Mouse (Mus musculus) embryonic facial prominence, embryonic 14.5 days (tissue): ENCODE measurements around the gene Tmem9b. TPM values are rescaled to one million over a fixed set of nuclear protein-coding genes. Genes with fewer than 3 reads are reported as not detected.
A peak's percentile ranks its signal among the peaks of the same experiment; 100 is the strongest.

ENCODE experiments used
- ATAC-seq: fragments of 200-750 bp; cut with Nextera tagmentation; 2 replicates; pipeline ENCODE4 v1.8.0; 2017; ENCODE audit warnings: low read depth, moderate number of reproducible peaks, moderate TSS enrichment
- DNase-seq: peaks from one replicate; pipeline ENCODE4 v3.0.0-alpha.2; 2015; ENCODE audit warnings: low spot score
- H3K27ac ChIP-seq: fragments of 300-500 bp; sonication (generic); replicated peaks from 2 replicates; pipeline ENCODE4 v1.5.1; 2014; ENCODE audit warnings: low read depth, mild to moderate bottlenecking, low read length, moderate library complexity
- H3K27me3 ChIP-seq: fragments of 300-500 bp; sonication (generic); replicated peaks from 2 replicates; pipeline ENCODE4 v1.6.1; 2014; ENCODE audit warnings: low read length; ENCODE audit not compliant: control insufficient read depth, insufficient read depth
- H3K36me3 ChIP-seq: fragments of 300-500 bp; sonication (generic); 2 replicates; pipeline ENCODE4 v1.6.1; 2014; ENCODE audit warnings: low read length, mixed read lengths; ENCODE audit not compliant: control insufficient read depth, insufficient read depth
- H3K4me1 ChIP-seq: fragments of 300-500 bp; sonication (generic); 2 replicates; pipeline ENCODE4 v1.6.1; 2014; ENCODE audit warnings: antibody characterized with exemption, low read length; ENCODE audit not compliant: control insufficient read depth, insufficient read depth
- H3K4me2 ChIP-seq: fragments of 300-500 bp; sonication (generic); 2 replicates; pipeline ENCODE4 v1.6.1; 2014; ENCODE audit warnings: low read depth, mild to moderate bottlenecking, low read length, moderate library complexity, mixed read lengths
- H3K4me3 ChIP-seq: fragments of 300-500 bp; sonication (generic); 2 replicates; pipeline ENCODE4 v1.5.1; 2014; ENCODE audit warnings: low read depth, mild to moderate bottlenecking, low read length
- H3K9ac ChIP-seq: fragments of 300-500 bp; sonication (generic); 2 replicates; pipeline ENCODE4 v1.6.1; 2014; ENCODE audit warnings: low read depth, mild to moderate bottlenecking, low read length, moderate library complexity, mixed read lengths
- H3K9me3 ChIP-seq: fragments of 300-500 bp; sonication (generic); 2 replicates; pipeline ENCODE4 v1.6.1; 2016; ENCODE audit warnings: low read length; ENCODE audit not compliant: control insufficient read depth
- WGBS: fragments of 180-500 bp; shearing (Covaris S2); extraction: QIAGEN DNeasy Blood & Tissue Kit; methylation state at CpG from one replicate; pipeline ENCODE4 v1.1.7; 2014; 5-methylcytosine and 5-hydroxymethylcytosine counted together
- polyA plus RNA-seq: library from polyadenylated mRNA; unstranded; fragments of >200 nt; fragmentation: Nextera tagmentation; extraction: Ambion mirVana; gene quantifications from 2 replicates; pipeline ENCODE4 v1.2.1, GENCODE M21; 2014

Gene Tmem9b
- polyA plus RNA-seq, result 71.2 and 73.6 TPM in 2 replicates

- ATAC-seq (peak; percentile 91), DNase-seq (peak; percentile 86)
- H3K4me3 ChIP-seq, result peak within 1 kb of the TSS; percentile 69
- H3K9ac ChIP-seq, result peak within 1 kb of the TSS; percentile 80
- peak within 1 kb of the TSS; percentile 83 for H3K27ac ChIP-seq
- peaks cover 16% of the 10 kb centered on the region for H3K4me1 ChIP-seq
- no peaks in the 10 kb centered on the region for H3K9me3 ChIP-seq
- H3K4me2 ChIP-seq, result peak within 1 kb of the TSS; percentile 67
- 0% methylated on average over 20 of the region's 74 CpGs for WGBS
- no peaks in the 10 kb centered on the region for H3K27me3 ChIP-seq
- no peaks in the 10 kb centered on the region for H3K36me3 ChIP-seq
Measured at GRCm38 (mm10) chr7:109752008-109752925, at the start of gene Tmem9b. Gene Tmem9b (minus strand): TSS chr7:109752875.

GRCm38 (mm10) chr7:109800626-109801025 is 48.0 kb upstream of the Tmem9b start:
- H3K36me3 ChIP-seq, result no peaks in the 10 kb centered on the region
- H3K9ac ChIP-seq, result no peak overlapping the region
- no peak for ATAC-seq
- no peaks in the 10 kb centered on the region for H3K27me3 ChIP-seq
- H3K4me2 ChIP-seq, result no peak overlapping the region
- H3K27ac ChIP-seq, result no peak overlapping the region
- H3K4me1 ChIP-seq, result no peaks in the 10 kb centered on the region
- no peaks in the 10 kb centered on the region for H3K9me3 ChIP-seq
- DNase-seq, result no peak
- WGBS, result 94% methylated on average over 4 of the region's 4 CpGs
- no peak overlapping the region for H3K4me3 ChIP-seq

- WGBS, result 64% methylated on average over 11 of the region's 11 CpGs
- no peak for ATAC-seq
- H3K27me3 ChIP-seq, result no peaks in the 10 kb centered on the region
Measured at GRCm38 (mm10) chr7:109799168-109799567, 46.5 kb upstream of the Tmem9b start.

GRCm38 (mm10) chr7:109795564-109795963 is 42.9 kb upstream of the Tmem9b start:
- no peak overlapping the region for H3K9ac ChIP-seq
- H3K4me2 ChIP-seq, result no peak overlapping the region
- no peaks in the 10 kb centered on the region for H3K9me3 ChIP-seq
- no peaks in the 10 kb centered on the region for H3K4me1 ChIP-seq
- H3K27ac ChIP-seq, result no peak overlapping the region
- 63% methylated on average over 5 of the region's 5 CpGs for WGBS
- DNase-seq (no peak), ATAC-seq (no peak)
- no peak overlapping the region for H3K4me3 ChIP-seq
- H3K27me3 ChIP-seq, result no peaks in the 10 kb centered on the region
- no peaks in the 10 kb centered on the region for H3K36me3 ChIP-seq

More at GRCm38 (mm10) chr7:109799168-109799567, 46.5 kb upstream of the Tmem9b start:
- no peaks in the 10 kb centered on the region for H3K4me1 ChIP-seq
- H3K9ac ChIP-seq, result no peak overlapping the region
- H3K36me3 ChIP-seq, result no peaks in the 10 kb centered on the region
- no peak overlapping the region for H3K4me2 ChIP-seq
- DNase-seq, result peak; percentile 74
- H3K9me3 ChIP-seq, result no peaks in the 10 kb centered on the region
- H3K27ac ChIP-seq, result no peak overlapping the region
- no peak overlapping the region for H3K4me3 ChIP-seq

GRCm38 (mm10) chr7:109794556-109794955 is 41.9 kb upstream of the Tmem9b start:
- Histone ChIP-seq H3K9me3 (no peaks in the 10 kb centered on the region), H3K27me3 (no peaks in the 10 kb centered on the region), H3K4me1 (no peaks in the 10 kb centered on the region), H3K4me3 (no peak overlapping the region), H3K36me3 (no peaks in the 10 kb centered on the region), H3K27ac (no peak overlapping the region), H3K9ac (no peak overlapping the region), H3K4me2 (no peak overlapping the region)
- DNase-seq, result peak; percentile 61
- ATAC-seq, result peak; percentile 17; the same call in 1 of the 2 replicates
- WGBS, result 54% methylated on average over 2 of the region's 2 CpGs

GRCm38 (mm10) chr7:109792759-109793158 is 40.1 kb upstream of the Tmem9b start:
- no peak overlapping the region for H3K9ac ChIP-seq
- DNase-seq (peak; percentile 73), ATAC-seq (peak; percentile 30; the same call in 1 of the 2 replicates)
- no peaks in the 10 kb centered on the region for H3K27me3 ChIP-seq
- no peak overlapping the region for H3K27ac ChIP-seq
- no peaks in the 10 kb centered on the region for H3K9me3 ChIP-seq
- H3K4me1 ChIP-seq, result no peaks in the 10 kb centered on the region
- H3K36me3 ChIP-seq, result no peaks in the 10 kb centered on the region
- H3K4me2 ChIP-seq, result no peak overlapping the region
- H3K4me3 ChIP-seq, result no peak overlapping the region
- 84% methylated on average over 2 of the region's 2 CpGs for WGBS

GRCm38 (mm10) chr7:109790818-109791217 is 38.1 kb upstream of the Tmem9b start:
- no peaks in the 10 kb centered on the region for H3K4me1 ChIP-seq
- WGBS, result 59% methylated on average over 3 of the region's 3 CpGs
- ATAC-seq, result no peak
- H3K36me3 ChIP-seq, result no peaks in the 10 kb centered on the region
- H3K4me2 ChIP-seq, result no peak overlapping the region
- no peak for DNase-seq
- H3K9me3 ChIP-seq, result no peaks in the 10 kb centered on the region
- H3K27me3 ChIP-seq, result no peaks in the 10 kb centered on the region
- H3K27ac ChIP-seq, result no peak overlapping the region
- no peak overlapping the region for H3K9ac ChIP-seq
- H3K4me3 ChIP-seq, result no peak overlapping the region

- ATAC-seq (no peak), DNase-seq (no peak)
- Histone ChIP-seq H3K36me3 (no peaks in the 10 kb centered on the region), H3K4me3 (no peak overlapping the region), H3K9me3 (no peaks in the 10 kb centered on the region), H3K27ac (no peak overlapping the region), H3K9ac (no peak overlapping the region), H3K4me1 (no peaks in the 10 kb centered on the region), H3K4me2 (no peak overlapping the region), H3K27me3 (peaks cover 5% of the 10 kb centered on the region; the same call in 1 of the 2 replicates)
- 91% methylated on average over 2 of the region's 2 CpGs for WGBS
Measured at GRCm38 (mm10) chr7:109787860-109788259, 35.2 kb upstream of the Tmem9b start.
